Mouse (Mus musculus): Measurements from ENCODE around the gene Elmo1. TPM values are rescaled to one million over a fixed set of nuclear protein-coding genes. Genes with fewer than 3 reads are reported as not detected.

Gene Elmo1
- polyA plus RNA-seq, 1 experiment: 1.7 TPM

- Histone ChIP-seq H3K4me1 (ENCODE audit: control insufficient read depth, insufficient read depth, insufficient read length, low read length) (peaks cover 35% of the 10 kb centered on the region), H3K27ac (replicated peaks; ENCODE audit: low read depth, low read length) (no peak overlapping the region), H3K4me3 (ENCODE audit: insufficient read depth, low read depth, low read length) (no peak overlapping the region)
These were observed 34.6 kb downstream of the Elmo1 start for GRCm38 (mm10) chr13:20124965-20125364.

DNA sequence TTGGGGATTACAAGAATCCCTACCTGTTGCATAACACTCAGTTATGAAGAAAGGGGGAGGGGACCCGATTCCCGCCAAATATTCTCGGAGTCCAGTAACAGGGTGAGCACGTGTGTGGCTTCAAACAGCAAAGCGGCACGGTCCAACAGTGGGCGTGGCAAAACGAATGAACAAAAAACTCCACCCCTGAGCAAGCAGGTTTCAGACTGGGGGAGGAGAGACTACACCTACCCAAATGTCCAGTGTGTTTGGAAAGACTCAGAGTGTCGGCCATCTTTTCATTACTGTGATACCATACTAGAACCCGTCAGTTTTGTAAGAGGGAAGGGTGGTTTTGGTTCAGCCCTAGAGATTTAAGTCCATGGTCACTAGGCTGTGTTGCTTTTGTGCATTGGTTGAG is 35.4 kb downstream of the Elmo1 start:
- Histone ChIP-seq H3K4me3 (ENCODE audit: insufficient read depth, low read depth, low read length) (no peak overlapping the region), H3K27ac (replicated peaks; ENCODE audit: low read depth, low read length) (no peak overlapping the region), H3K4me1 (ENCODE audit: control insufficient read depth, insufficient read depth, insufficient read length, low read length) (peaks cover 28% of the 10 kb centered on the region)

DNA sequence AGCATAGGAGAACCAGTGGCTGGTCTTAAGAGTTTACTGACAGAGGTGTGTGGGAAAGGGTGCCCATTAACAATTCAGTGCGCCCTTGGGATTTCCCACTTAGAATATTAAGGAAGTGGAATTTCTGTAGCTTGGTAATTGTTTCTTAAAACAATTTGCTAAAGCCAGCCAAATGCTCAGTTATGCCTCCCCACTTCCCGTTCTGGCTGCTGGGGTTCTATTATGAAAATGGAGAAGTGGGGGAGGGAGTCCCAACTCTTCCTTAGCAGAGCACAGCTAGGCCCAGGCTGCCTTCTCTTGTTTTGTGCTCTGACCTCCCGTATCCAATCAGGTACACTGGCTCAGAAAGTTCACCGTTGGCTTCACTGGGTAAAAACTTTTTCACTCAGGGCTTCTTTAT is 37.2 kb downstream of the Elmo1 start:
- H3K27ac ChIP-seq (replicated peaks; ENCODE audit: low read depth, low read length): peak overlapping the region; percentile 4; the same call in 1 of the 2 replicates
- H3K4me3 ChIP-seq (ENCODE audit: insufficient read depth, low read depth, low read length): no peak overlapping the region
- peaks cover 23% of the 10 kb centered on the region for H3K4me1 ChIP-seq (ENCODE audit: control insufficient read depth, insufficient read depth, insufficient read length, low read length)

DNA sequence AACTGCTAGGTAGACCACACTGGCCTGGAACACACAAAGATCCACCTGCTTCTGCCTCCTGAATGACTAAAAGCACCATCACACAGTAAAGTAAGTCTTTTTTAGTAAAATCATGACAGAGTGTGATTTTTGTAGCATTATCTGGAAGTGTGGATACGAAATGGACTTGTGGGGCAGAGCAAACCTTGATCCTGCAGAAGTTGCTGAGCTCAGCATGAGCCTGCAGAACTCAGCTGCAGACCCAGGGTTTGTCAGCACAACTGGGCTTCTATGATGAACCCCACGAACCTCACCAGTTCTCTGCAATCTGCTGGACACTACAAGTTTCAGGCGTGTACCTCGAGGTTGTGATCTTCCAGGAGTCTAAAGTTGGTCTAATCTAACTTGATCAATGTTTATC is 37.7 kb downstream of the Elmo1 start:
- peak overlapping the region; percentile 4; the same call in 1 of the 2 replicates for H3K27ac ChIP-seq (replicated peaks; ENCODE audit: low read depth, low read length)
- peaks cover 27% of the 10 kb centered on the region for H3K4me1 ChIP-seq (ENCODE audit: control insufficient read depth, insufficient read depth, insufficient read length, low read length)
- H3K4me3 ChIP-seq (ENCODE audit: insufficient read depth, low read depth, low read length): no peak overlapping the region

DNA sequence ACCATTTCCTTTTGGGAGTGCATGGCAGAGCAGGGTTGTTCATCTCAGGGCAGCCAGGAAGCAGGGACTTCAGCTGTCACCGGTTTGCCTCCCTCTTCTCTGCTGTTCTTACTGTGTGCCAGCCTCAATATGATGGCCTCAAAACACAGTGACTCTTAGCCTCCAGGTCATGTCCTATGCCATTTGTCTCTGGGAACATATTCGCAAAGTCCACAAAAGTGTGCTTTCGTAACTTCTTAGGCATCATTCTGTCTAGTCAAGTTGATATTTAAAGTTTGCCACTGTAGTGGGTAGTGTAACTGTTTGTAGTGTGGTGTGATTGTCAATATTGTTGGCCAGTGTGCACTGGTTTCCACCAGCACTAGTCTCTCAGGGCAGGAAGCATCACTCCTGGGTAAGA is 40.3 kb downstream of the Elmo1 start:
- H3K27ac ChIP-seq (replicated peaks; ENCODE audit: low read depth, low read length): no peak overlapping the region
- H3K4me1 ChIP-seq (ENCODE audit: control insufficient read depth, insufficient read depth, insufficient read length, low read length): peaks cover 30% of the 10 kb centered on the region
- H3K4me3 ChIP-seq (ENCODE audit: insufficient read depth, low read depth, low read length): no peak overlapping the region

DNA sequence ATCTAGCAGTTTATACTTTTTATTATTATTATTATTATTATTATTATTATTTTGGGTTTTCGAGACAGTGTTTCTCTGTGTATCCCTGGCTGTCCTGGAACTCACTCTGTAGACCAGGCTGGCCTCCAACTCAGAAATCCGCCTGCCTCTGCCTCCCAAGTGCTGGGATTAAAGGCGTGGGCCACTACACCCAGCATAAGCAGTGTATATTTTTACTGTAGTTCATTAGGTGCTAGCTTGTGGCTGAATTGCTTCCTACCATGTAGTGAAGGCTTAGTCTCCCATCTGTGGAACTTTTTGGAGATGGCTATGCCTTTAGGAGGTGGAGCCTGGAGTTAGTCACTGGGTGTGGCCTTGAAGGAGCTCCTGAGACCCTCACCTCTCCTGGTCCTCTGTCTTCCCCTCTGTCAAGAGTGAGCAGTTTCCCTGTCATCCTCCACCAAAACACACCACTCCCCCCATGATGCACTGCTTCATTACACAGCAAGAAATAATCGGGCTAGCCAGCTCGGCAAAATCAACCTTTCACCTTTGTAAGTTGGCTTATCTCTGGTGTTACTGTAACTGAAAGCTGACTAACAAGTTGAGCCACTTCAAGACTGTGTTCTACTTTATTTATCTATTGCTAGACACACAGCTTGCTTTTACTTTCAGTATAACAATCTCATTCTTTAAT is 41.1 kb downstream of the Elmo1 start:
- Histone ChIP-seq H3K27ac (replicated peaks; ENCODE audit: low read depth, low read length) (no peak overlapping the region), H3K4me3 (ENCODE audit: insufficient read depth, low read depth, low read length) (no peak overlapping the region), H3K4me1 (ENCODE audit: control insufficient read depth, insufficient read depth, insufficient read length, low read length) (peaks cover 26% of the 10 kb centered on the region)

DNA sequence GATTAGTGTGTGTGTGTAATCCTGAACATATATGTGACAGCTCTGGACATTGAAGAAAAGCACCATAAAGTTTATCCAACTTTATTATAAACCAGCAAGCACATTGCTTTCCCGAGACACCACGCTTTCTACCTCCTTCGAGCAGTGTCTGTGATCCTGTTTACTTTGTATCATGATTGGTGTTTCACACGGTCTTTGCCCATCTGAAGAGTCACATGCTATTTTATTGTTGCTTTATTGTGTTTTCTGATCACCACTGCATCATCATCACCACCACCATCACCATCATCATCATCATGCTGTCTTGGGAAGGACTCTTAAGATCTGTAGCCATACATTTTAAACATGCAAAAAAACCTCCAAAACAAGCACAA is 41.6 kb downstream of the Elmo1 start:
- Histone ChIP-seq H3K27ac (replicated peaks; ENCODE audit: low read depth, low read length) (no peak overlapping the region), H3K4me3 (ENCODE audit: insufficient read depth, low read depth, low read length) (no peak overlapping the region), H3K4me1 (ENCODE audit: control insufficient read depth, insufficient read depth, insufficient read length, low read length) (peaks cover 29% of the 10 kb centered on the region)

DNA sequence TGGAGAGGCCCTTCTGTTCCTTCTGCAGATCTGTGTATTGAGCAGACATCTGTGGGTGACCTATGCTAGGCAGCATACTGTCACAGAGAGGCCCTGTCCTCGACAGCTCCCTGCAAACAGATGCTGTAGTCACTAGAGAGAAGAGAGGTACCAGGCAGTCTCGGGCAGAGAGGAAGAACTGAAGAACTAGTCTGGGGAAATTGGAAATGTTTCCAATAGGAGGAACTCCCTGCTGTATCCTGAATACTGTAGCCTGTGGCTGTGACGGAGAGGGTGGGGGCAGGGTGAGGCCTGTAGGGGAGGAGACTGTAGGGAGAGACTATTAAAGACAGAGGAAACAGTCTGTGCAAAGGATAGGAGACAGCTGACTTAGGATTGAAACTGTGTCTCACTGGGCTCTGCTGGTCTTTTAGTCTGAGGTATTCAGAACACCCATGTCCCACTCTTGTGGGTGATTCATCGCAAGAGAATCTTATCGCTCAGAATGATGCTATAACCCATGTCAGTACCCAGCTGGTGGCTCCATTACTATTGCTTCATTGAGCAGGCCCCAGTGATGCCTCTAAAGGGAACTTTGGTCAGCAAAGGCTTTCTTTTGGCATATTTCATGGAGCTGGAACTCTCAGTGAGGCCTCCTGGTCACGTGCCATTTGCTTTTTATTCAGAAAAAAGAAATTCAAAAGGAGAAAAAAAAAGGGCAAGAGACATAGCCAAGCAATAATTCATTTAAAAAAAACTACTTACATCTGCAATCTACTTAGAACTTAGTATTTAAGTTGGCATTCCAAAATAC is 43.4 kb downstream of the Elmo1 start:
- Histone ChIP-seq H3K27ac (replicated peaks; ENCODE audit: low read depth, low read length) (no peak overlapping the region), H3K4me1 (ENCODE audit: control insufficient read depth, insufficient read depth, insufficient read length, low read length) (peaks cover 25% of the 10 kb centered on the region), H3K4me3 (ENCODE audit: insufficient read depth, low read depth, low read length) (no peak overlapping the region)

- no peak overlapping the region for H3K4me3 ChIP-seq (ENCODE audit: insufficient read depth, low read depth, low read length)
- no peak overlapping the region for H3K27ac ChIP-seq (replicated peaks; ENCODE audit: low read depth, low read length)
- H3K4me1 ChIP-seq (ENCODE audit: control insufficient read depth, insufficient read depth, insufficient read length, low read length): peaks cover 24% of the 10 kb centered on the region
These were observed 44.2 kb downstream of the Elmo1 start for GRCm38 (mm10) chr13:20134395-20135225.

- Histone ChIP-seq H3K4me3 (ENCODE audit: insufficient read depth, low read depth, low read length) (no peak overlapping the region), H3K27ac (replicated peaks; ENCODE audit: low read depth, low read length) (no peak overlapping the region), H3K4me1 (ENCODE audit: control insufficient read depth, insufficient read depth, insufficient read length, low read length) (peaks cover 25% of the 10 kb centered on the region)
These were observed 46.4 kb downstream of the Elmo1 start for GRCm38 (mm10) chr13:20136753-20137152.

DNA sequence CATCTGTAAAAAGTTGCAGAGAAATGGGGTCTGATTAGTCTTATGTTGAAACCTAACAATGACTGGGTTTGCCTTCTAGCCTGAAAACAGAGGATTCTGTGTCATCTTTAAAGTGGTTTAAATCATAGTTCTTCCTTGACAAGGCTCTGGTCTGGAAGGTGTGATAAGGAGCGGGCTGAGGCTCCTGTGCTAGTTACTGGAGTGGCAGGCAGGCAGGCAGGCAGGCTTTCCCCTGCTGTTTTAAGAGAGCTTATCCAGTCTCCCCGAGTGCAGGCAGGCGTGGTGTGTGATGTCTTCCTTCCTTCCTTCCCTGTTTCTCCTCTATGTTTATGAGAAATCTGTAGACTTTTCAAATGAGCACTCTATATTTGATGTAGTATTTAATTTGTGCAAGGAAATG is 48.1 kb downstream of the Elmo1 start:
- Histone ChIP-seq H3K4me1 (ENCODE audit: control insufficient read depth, insufficient read depth, insufficient read length, low read length) (peaks cover 18% of the 10 kb centered on the region), H3K4me3 (ENCODE audit: insufficient read depth, low read depth, low read length) (no peak overlapping the region), H3K27ac (replicated peaks; ENCODE audit: low read depth, low read length) (no peak overlapping the region)

DNA sequence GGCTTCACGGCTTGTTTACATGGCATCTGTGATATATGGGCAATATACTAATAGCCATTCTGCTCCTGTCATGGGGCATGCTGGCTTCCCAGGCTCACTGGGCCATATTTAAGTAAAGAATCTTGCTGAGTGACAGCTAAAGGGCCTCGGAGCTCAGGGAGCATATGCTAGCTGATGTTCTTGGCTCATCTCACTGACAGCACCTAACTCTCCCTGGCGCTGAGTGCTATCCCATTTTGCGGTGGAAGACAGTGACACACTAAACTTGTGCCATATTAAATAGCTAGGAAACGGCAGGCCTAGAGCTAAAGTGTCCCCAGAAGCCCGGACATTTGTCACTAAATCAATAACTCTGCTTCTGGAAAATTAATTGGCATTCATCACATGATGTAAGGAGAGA is 48.7 kb downstream of the Elmo1 start:
- no peak overlapping the region for H3K4me3 ChIP-seq (ENCODE audit: insufficient read depth, low read depth, low read length)
- no peak overlapping the region for H3K27ac ChIP-seq (replicated peaks; ENCODE audit: low read depth, low read length)
- H3K4me1 ChIP-seq (ENCODE audit: control insufficient read depth, insufficient read depth, insufficient read length, low read length): peaks cover 14% of the 10 kb centered on the region

DNA sequence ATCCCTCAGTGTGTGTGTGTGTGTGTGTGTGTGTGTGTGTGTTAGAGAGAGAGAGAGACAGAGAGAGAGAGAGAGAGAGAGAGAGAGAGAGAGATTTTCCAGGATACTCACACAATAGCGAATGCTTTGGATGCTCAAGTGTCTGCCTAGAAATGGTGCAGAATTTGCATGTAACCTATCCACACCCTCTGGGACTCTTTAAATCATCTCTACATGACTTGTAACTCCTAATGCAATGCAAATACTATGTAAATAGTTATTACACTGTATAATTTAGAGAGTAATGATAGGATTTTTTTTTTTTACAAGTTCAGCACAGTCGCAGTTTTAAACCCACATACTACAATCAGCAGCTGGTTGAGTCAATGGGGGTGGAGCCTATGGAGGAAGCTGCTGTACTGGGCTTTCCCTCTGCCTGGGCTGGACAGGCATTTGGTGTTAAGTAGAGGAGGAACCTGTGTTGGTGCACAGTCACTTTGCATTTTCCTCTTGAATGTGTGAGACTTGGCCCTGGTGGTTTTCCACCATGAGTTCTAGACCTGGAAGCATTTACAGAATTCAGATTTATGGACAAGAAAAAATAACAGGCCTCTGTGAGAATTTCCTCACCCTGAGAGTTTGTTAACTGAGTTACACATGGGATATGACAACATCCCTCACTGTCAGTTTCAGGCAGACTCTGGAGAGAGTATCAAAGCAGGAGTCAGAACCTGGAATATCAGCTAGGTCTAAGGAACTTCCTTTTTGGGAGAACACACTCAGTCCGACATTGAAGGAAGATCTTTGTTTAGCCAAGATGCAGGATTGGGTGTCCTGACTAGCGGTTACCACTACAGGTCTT is 49.6 kb downstream of the Elmo1 start:
- H3K4me1 ChIP-seq (ENCODE audit: control insufficient read depth, insufficient read depth, insufficient read length, low read length): peaks cover 14% of the 10 kb centered on the region
- no peak overlapping the region for H3K27ac ChIP-seq (replicated peaks; ENCODE audit: low read depth, low read length)
- no peak overlapping the region for H3K4me3 ChIP-seq (ENCODE audit: insufficient read depth, low read depth, low read length)

DNA sequence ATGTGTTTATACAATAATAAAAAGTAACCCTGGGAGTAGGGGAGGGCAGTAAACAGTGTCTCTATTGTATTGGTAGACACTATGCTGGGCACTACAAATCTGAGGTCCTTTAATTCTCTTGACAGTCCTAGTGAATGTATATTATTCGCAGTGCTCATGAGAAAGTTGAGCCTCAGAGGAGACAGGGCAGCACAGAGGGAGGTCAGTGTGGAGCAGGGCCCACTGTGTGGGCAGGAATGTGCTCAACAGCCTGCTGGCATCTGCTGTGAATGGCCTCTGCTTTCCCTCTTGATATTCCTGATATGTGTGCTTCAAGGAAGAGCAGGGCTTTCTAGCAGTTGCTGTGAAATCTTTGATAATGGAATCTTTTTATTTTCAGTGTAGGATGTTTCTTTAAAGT is 52.2 kb downstream of the Elmo1 start:
- H3K4me3 ChIP-seq (ENCODE audit: insufficient read depth, low read depth, low read length): no peak overlapping the region
- H3K27ac ChIP-seq (replicated peaks; ENCODE audit: low read depth, low read length): no peak overlapping the region
- H3K4me1 ChIP-seq (ENCODE audit: control insufficient read depth, insufficient read depth, insufficient read length, low read length): peaks cover 18% of the 10 kb centered on the region
